Mouse (Mus musculus) liver, adult 2 months (tissue): ENCODE results near the gene Prr23a2.
"Not testable (repeated sequence)": the region's sequence is repeated elsewhere in the genome, so short reads cannot be mapped to it uniquely, and the experiment has no call there.

Experiments
- CTCF ChIP-seq: fragments of 200-500 bp; IDR thresholded peaks from 2 replicates; pipeline ENCODE4 v1.5.1; 2011; ENCODE audit warnings: low read depth, low read length, control low read depth
- POLR2A ChIP-seq: fragments of 200-500 bp; IDR thresholded peaks from 2 replicates; pipeline ENCODE4 v1.6.1; 2011; ENCODE audit warnings: low read length, control low read depth; ENCODE audit not compliant: insufficient read depth; ENCODE audit errors: extremely low read depth

DNA sequence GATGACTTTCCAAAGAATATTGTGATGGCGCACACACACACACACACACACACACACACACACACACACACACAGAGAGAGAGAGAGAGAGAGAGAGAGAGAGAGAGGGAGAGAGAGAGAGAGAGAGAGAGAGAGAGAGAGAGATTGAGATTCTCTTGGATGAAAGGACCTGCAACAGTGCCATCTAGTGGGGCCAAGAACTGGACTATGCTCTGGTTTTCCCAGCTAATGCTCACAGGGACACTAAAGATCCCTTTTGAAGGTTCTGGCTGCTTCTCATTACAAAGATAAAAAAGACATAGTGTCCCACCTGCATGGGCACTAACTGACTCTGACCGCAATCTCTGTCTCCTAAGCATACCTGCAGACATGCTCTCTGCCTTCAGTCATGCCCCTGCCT lies 46.8 kb upstream of the Prr23a2 start:
- TF ChIP-seq CTCF = peak; percentile 44
- TF ChIP-seq POLR2A = not testable (repeated sequence)
